Mouse (Mus musculus) gastrocnemius, postnatal 10 days (tissue): Measurements from ENCODE around the gene Otud5. TPM values are rescaled to one million over a fixed set of nuclear protein-coding genes. Genes with fewer than 3 reads are reported as not detected.
A peak's percentile ranks its signal among the peaks of the same experiment; 100 is the strongest.
"Not testable (repeated sequence)": the region's sequence is repeated elsewhere in the genome, so short reads cannot be mapped to it uniquely, and the experiment has no call there.

ENCODE experiments used
- DNase-seq: peaks from one replicate; pipeline ENCODE4 v3.0.0; 2021; ENCODE audit warnings: mixed read lengths
- long read RNA-seq, 2 experiments: library from polyadenylated mRNA; stranded (forward); transcript quantifications; one replicate each; pipeline ENCODE4 v2.0.0; 2021
- total RNA-seq, 2 experiments: library from RNA; stranded (reverse); gene quantifications; 2 replicates each; pipeline ENCODE4 v1.2.3; 2021

Gene Otud5
- 10 to 100 TPM; 21.3 to 27.8 TPM for total RNA-seq
- long read RNA-seq, experiment 1, full-length matches to known transcripts: 14 of 32 reads
- long read RNA-seq, experiment 1, partial matches to known transcripts: 8 of 32 reads
- long read RNA-seq, experiment 1, other reads (novel, unspliced or antisense): 10 of 32 reads
- long read RNA-seq, experiment 2, full-length matches to known transcripts: 8 of 21 reads
- long read RNA-seq, experiment 2, partial matches to known transcripts: 8 of 21 reads
- long read RNA-seq, experiment 2, other reads (novel, unspliced or antisense): 5 of 21 reads

- DNase-seq: peak; percentile 85
Observed at GRCm38 (mm10) chrX:7841163-7842162, at the start of gene Otud5. TSS of gene Otud5 (plus strand) at chrX:7841364.

GRCm38 (mm10) chrX:7793361-7793760 is 47.8 kb upstream of the Otud5 start:
- no peak for DNase-seq

- DNase-seq: peak; percentile 20
Observed at GRCm38 (mm10) chrX:7795016-7795415, 46.1 kb upstream of the Otud5 start.

- no peak for DNase-seq
Observed at GRCm38 (mm10) chrX:7797327-7797726, 43.8 kb upstream of the Otud5 start.

GRCm38 (mm10) chrX:7802157-7802556 is 39.0 kb upstream of the Otud5 start:
- DNase-seq: not testable (repeated sequence)

- DNase-seq: peak; percentile 23
Observed at GRCm38 (mm10) chrX:7815016-7815415, 26.1 kb upstream of the Otud5 start.

GRCm38 (mm10) chrX:7821865-7822779 is 19.0 kb upstream of the Otud5 start, which contains the start of gene Kcnd1:
TSS of gene Kcnd1 (plus strand) at chrX:7822289.
- peak; percentile 15 for DNase-seq

- DNase-seq: no peak
Observed at GRCm38 (mm10) chrX:7837146-7837545, 4.0 kb upstream of the Otud5 start.

GRCm38 (mm10) chrX:7840842-7841162 is 362 bp upstream of the Otud5 start:
- DNase-seq: no peak

GRCm38 (mm10) chrX:7842318-7842717 is 1.2 kb downstream of the Otud5 start:
- peak; percentile 11 for DNase-seq

GRCm38 (mm10) chrX:7847845-7848244 is 6.7 kb downstream of the Otud5 start:
- no peak for DNase-seq

- peak; percentile 21 for DNase-seq
Observed at GRCm38 (mm10) chrX:7854578-7854977, 13.4 kb downstream of the Otud5 start.

- no peak for DNase-seq
Observed at GRCm38 (mm10) chrX:7859191-7859753, 18.1 kb downstream of the Otud5 start.

GRCm38 (mm10) chrX:7863181-7863580 is 22.0 kb downstream of the Otud5 start:
- no peak for DNase-seq

- DNase-seq: no peak
Observed at GRCm38 (mm10) chrX:7864551-7864950, 23.4 kb downstream of the Otud5 start.

GRCm38 (mm10) chrX:7865343-7865742 is 24.2 kb downstream of the Otud5 start:
- no peak for DNase-seq

- DNase-seq: no peak
Observed at GRCm38 (mm10) chrX:7865786-7866185, 24.6 kb downstream of the Otud5 start.

GRCm38 (mm10) chrX:7867141-7867540 is 26.0 kb downstream of the Otud5 start:
- no peak for DNase-seq

GRCm38 (mm10) chrX:7868506-7868905 is 27.3 kb downstream of the Otud5 start:
- no peak for DNase-seq

- no peak for DNase-seq
Observed at GRCm38 (mm10) chrX:7869826-7870225, 28.7 kb downstream of the Otud5 start.

- DNase-seq: peak; percentile 45
Observed at GRCm38 (mm10) chrX:7878007-7878419, 36.8 kb downstream of the Otud5 start, which contains the start of gene Pim2. TSS of gene Pim2 (plus strand) at chrX:7878262.

GRCm38 (mm10) chrX:7878495-7878894 is 37.3 kb downstream of the Otud5 start:
- no peak for DNase-seq
